Mouse (Mus musculus): ENCODE results near the gene Kdm6b.

Gene Kdm6b

GRCm38 (mm10) chr11:69364910-69365309 is 48.6 kb downstream of the Kdm6b start:
- peak; percentile 96 for DNase-seq

GRCm38 (mm10) chr11:69364376-69364775 is 49.1 kb downstream of the Kdm6b start:
- DNase-seq: peak; percentile 65

GRCm38 (mm10) chr11:69362479-69362878 is 51.0 kb downstream of the Kdm6b start:
- DNase-seq: peak; percentile 27

GRCm38 (mm10) chr11:69362021-69362420 is 51.5 kb downstream of the Kdm6b start:
- no peak for DNase-seq

- DNase-seq: no peak
These were observed 55.8 kb downstream of the Kdm6b start for GRCm38 (mm10) chr11:69357690-69358089.

- no peak for DNase-seq
These were observed 56.9 kb downstream of the Kdm6b start for GRCm38 (mm10) chr11:69356544-69356943.
